Mouse (Mus musculus): ENCODE measurements around the gene Otc. TPM values are rescaled to one million over a fixed set of nuclear protein-coding genes. Genes with fewer than 3 reads are reported as not detected.

Otc gene
- polyA plus RNA-seq (2021; fragmentation: Nextera tagmentation) = not detected in 2 replicates
- long read RNA-seq, experiment 1 = 0 reads
- long read RNA-seq, experiment 2 = 0 reads

GRCm38 (mm10) chrX:10251852-10252504 is at the start of gene Otc:
TSS of gene Otc (plus strand) at chrX:10252305.

GRCm38 (mm10) chrX:10216410-10216949 is 35.6 kb upstream of the Otc start, which contains the start of gene Rpgr:
TSS of gene Rpgr (minus strand) at chrX:10216920.

Other genes with a start within 250 kb of the Otc start
- gene Srpx, start 134.6 kb upstream of the Otc start, polyA plus RNA-seq (2021; fragmentation: Nextera tagmentation) = 0.26 and 0.55 TPM in 2 replicates
- 7.6 and 9.2 TPM in 2 replicates for gene Rpgr, start 35.4 kb upstream of the Otc start, polyA plus RNA-seq (2021; fragmentation: Nextera tagmentation)
- gene Tspan7, start 232.9 kb downstream of the Otc start, polyA plus RNA-seq (2021; fragmentation: Nextera tagmentation) = 828 and 1,290 TPM in 2 replicates